Mouse (Mus musculus) embryonic facial prominence, embryonic 13.5 days (tissue): ENCODE data around the gene Hectd4. TPM values are rescaled to one million over a fixed set of nuclear protein-coding genes. Genes with fewer than 3 reads are reported as not detected.
"Not testable (repeated sequence)": the region's sequence is repeated elsewhere in the genome, so short reads cannot be mapped to it uniquely, and the experiment has no call there.

Source experiments
- ATAC-seq: fragments of 200-750 bp; cut with Nextera tagmentation; 2 replicates; pipeline ENCODE4 v1.8.0; 2017; ENCODE audit warnings: low read depth; ENCODE audit not compliant: insufficient number of reproducible peaks, insufficient read depth, low FRiP score, low TSS enrichment
- H3K27ac ChIP-seq: fragments of 300-500 bp; sonication (generic); 2 replicates; pipeline ENCODE4 v1.5.1; 2015; ENCODE audit warnings: moderate library complexity, mild to moderate bottlenecking, inconsistent platforms
- H3K27me3 ChIP-seq: fragments of 300-500 bp; sonication (generic); 2 replicates; pipeline ENCODE4 v1.6.1; 2015; ENCODE audit warnings: mild to moderate bottlenecking, inconsistent platforms
- H3K36me3 ChIP-seq: fragments of 300-500 bp; sonication (generic); 2 replicates; pipeline ENCODE4 v1.6.1; 2015; ENCODE audit warnings: mild to moderate bottlenecking, inconsistent platforms
- H3K4me1 ChIP-seq: fragments of 300-500 bp; sonication (generic); 2 replicates; pipeline ENCODE4 v1.6.1; 2015; ENCODE audit warnings: inconsistent platforms
- H3K4me2 ChIP-seq: fragments of 300-500 bp; sonication (generic); 2 replicates; pipeline ENCODE4 v1.6.1; 2015; ENCODE audit warnings: moderate library complexity, mild to moderate bottlenecking, inconsistent platforms
- H3K4me3 ChIP-seq: fragments of 300-500 bp; sonication (generic); 2 replicates; pipeline ENCODE4 v1.5.1; 2015; ENCODE audit warnings: mild to moderate bottlenecking, inconsistent platforms
- H3K9ac ChIP-seq: fragments of 300-500 bp; sonication (generic); 2 replicates; pipeline ENCODE4 v1.6.1; 2015; ENCODE audit warnings: mild to moderate bottlenecking, inconsistent platforms
- H3K9me3 ChIP-seq: fragments of 300-500 bp; sonication (generic); 2 replicates; pipeline ENCODE4 v1.6.1; 2016; ENCODE audit warnings: inconsistent platforms
- WGBS: fragments of 180-500 bp; shearing (Covaris S2); methylation state at CpG from one replicate; pipeline ENCODE4 v1.1.7; 2015; ENCODE audit warnings: mixed read lengths; 5-methylcytosine and 5-hydroxymethylcytosine counted together
- polyA plus RNA-seq: library from polyadenylated mRNA; unstranded; fragments of >200 nt; fragmentation: Nextera tagmentation; extraction: Ambion mirVana; gene quantifications from 2 replicates; pipeline ENCODE4 v1.2.1, GENCODE M21; 2015

The Hectd4 gene
- polyA plus RNA-seq, 1 experiment from 2014 or later, result 4.7 TPM

DNA sequence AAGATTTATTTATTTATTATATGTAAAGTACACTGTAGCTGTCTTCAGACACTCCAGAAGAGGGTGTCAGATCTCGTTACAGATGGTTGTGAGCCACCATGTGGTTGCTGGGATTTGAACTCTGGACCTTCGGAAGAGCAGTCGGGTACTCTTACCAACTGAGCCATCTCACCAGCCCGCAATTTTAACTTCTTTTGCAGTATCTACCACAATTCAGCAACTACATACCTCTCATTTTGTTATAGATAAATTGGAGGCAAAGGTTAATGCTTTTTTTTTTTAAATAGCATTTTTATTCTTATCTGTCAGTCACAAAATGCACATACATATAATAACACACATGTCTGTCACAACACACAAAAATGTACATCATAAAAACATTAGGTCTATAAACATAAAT, 4.0 kb downstream of the Hectd4 start:
- H3K27ac ChIP-seq, H3K9me3 ChIP-seq, H3K36me3 ChIP-seq, H3K4me2 ChIP-seq, H3K9ac ChIP-seq, H3K27me3 ChIP-seq, H3K4me3 ChIP-seq, ATAC-seq: not testable (repeated sequence)
- 90% methylated on average over 4 of the region's 4 CpGs for WGBS
- peaks cover 15% of the 10 kb centered on the region for H3K4me1 ChIP-seq

- Histone ChIP-seq H3K4me1 (peaks cover 11% of the 10 kb centered on the region), H3K27ac (no peak overlapping the region), H3K27me3 (no peaks in the 10 kb centered on the region), H3K4me3 (no peak overlapping the region), H3K9ac (no peak overlapping the region), H3K36me3 (no peaks in the 10 kb centered on the region), H3K9me3 (no peaks in the 10 kb centered on the region), H3K4me2 (no peak overlapping the region)
- ATAC-seq, result no peak
- 81% methylated on average over 3 of the region's 3 CpGs for WGBS
Observed at GRCm38 (mm10) chr5:121224856-121225255, 4.8 kb downstream of the Hectd4 start.

DNA sequence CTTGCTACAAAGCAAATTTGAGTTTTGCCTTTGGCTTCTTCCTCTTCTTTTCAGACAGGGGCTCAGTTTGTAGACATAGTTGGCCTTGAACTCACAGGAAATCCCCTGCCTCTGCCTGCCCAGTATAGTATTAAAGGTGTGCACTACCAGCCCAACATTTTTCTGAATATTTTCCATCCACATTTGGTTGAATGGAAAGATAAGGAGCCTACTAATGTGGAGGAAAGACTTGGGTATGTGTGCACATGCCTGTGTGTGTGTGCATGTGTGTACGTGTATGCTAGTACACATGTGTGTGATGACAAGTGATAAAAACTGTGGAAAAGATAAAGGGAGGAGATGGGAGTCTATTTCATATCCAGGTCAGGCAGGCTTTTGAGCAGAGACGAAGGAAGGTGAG, 5.8 kb downstream of the Hectd4 start:
- no peaks in the 10 kb centered on the region for H3K27me3 ChIP-seq
- WGBS, result 88% methylated on average over 2 of the region's 2 CpGs
- no peak overlapping the region for H3K9ac ChIP-seq
- no peaks in the 10 kb centered on the region for H3K36me3 ChIP-seq
- peaks cover 11% of the 10 kb centered on the region for H3K4me1 ChIP-seq
- no peaks in the 10 kb centered on the region for H3K9me3 ChIP-seq
- no peak overlapping the region for H3K27ac ChIP-seq
- no peak overlapping the region for H3K4me2 ChIP-seq
- ATAC-seq, result no peak
- H3K4me3 ChIP-seq, result no peak overlapping the region

- no peaks in the 10 kb centered on the region for H3K9me3 ChIP-seq
- ATAC-seq, result no peak
- no peak overlapping the region for H3K9ac ChIP-seq
- 77% methylated on average over 3 of the region's 3 CpGs for WGBS
- peaks cover 6% of the 10 kb centered on the region for H3K4me1 ChIP-seq
- H3K27ac ChIP-seq, result no peak overlapping the region
- H3K36me3 ChIP-seq, result no peaks in the 10 kb centered on the region
- H3K4me3 ChIP-seq, result no peak overlapping the region
- no peak overlapping the region for H3K4me2 ChIP-seq
- no peaks in the 10 kb centered on the region for H3K27me3 ChIP-seq
Observed at GRCm38 (mm10) chr5:121226406-121226805, 6.4 kb downstream of the Hectd4 start.

GRCm38 (mm10) chr5:121226845-121227244, 6.8 kb downstream of the Hectd4 start:
- ATAC-seq, result no peak
- Histone ChIP-seq H3K4me1 (peaks cover 2% of the 10 kb centered on the region; the same call in 1 of the 2 replicates), H3K4me3 (no peak overlapping the region), H3K27ac (no peak overlapping the region), H3K27me3 (no peaks in the 10 kb centered on the region), H3K4me2 (no peak overlapping the region), H3K9me3 (no peaks in the 10 kb centered on the region), H3K36me3 (no peaks in the 10 kb centered on the region), H3K9ac (no peak overlapping the region)
- whole genome bisulfite sequencing, result 77% methylated on average over 4 of the region's 4 CpGs

DNA sequence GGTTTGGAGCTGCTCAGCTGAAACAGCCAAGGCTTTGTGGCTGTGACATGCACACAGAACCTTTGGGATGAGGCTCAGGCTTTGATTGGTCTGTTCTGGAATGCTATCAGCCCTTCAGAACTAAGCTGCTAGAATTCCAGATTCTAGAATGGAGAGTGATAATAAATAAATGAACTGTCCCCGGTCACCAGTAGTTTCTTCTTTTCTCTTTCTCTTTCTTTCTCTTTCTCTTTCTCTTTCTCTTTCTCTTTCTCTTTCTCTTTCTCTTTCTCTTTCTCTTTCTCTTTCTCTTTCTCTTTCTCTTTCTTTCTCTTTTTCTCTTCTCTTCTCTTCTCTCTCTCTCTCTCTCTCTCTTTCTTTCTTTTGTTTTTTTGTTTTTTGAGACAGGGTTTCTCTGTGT, 7.3 kb downstream of the Hectd4 start:
- not testable (repeated sequence) for ATAC-seq
- 92% methylated on average over 1 of the region's 1 CpGs for WGBS

DNA sequence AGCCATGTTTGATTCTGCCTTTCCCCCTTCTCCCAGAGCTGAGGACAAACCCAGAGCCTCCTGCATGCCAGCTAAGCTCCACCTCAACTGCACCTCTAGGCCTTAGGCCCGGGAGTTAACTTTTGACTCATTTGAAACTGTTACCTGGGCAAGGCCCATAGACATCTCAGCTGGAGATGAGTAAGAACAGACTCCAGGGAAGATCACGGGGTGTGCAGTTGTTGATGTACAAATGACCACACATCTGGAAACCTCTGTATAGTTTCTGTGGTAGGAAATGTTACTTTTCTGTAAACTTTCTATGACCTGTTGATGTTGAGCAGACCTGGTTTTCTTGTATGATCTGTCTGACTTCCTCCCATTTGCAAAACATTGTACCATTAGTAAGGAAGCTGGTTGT, 9.2 kb downstream of the Hectd4 start:
- H3K9me3 ChIP-seq, result no peaks in the 10 kb centered on the region
- H3K4me2 ChIP-seq, result no peak overlapping the region
- no peaks in the 10 kb centered on the region for H3K36me3 ChIP-seq
- ATAC-seq, result no peak
- H3K4me1 ChIP-seq, result no peaks in the 10 kb centered on the region
- H3K9ac ChIP-seq, result no peak overlapping the region
- WGBS, result 94% methylated on average over 2 of the region's 2 CpGs
- no peak overlapping the region for H3K27ac ChIP-seq
- no peaks in the 10 kb centered on the region for H3K27me3 ChIP-seq
- no peak overlapping the region for H3K4me3 ChIP-seq

More for the DNA sequence above, 7.3 kb downstream of the Hectd4 start:
- not testable (repeated sequence) for H3K4me2 ChIP-seq, H3K36me3 ChIP-seq, H3K9ac ChIP-seq, H3K4me3 ChIP-seq, H3K9me3 ChIP-seq, H3K27me3 ChIP-seq, H3K27ac ChIP-seq, H3K4me1 ChIP-seq

GRCm38 (mm10) chr5:121230811-121231210, 10.8 kb downstream of the Hectd4 start:
- Histone ChIP-seq H3K4me1 (no peaks in the 10 kb centered on the region), H3K4me3 (no peak overlapping the region), H3K27ac (no peak overlapping the region), H3K4me2 (no peak overlapping the region), H3K36me3 (no peaks in the 10 kb centered on the region), H3K27me3 (no peaks in the 10 kb centered on the region), H3K9me3 (no peaks in the 10 kb centered on the region), H3K9ac (no peak overlapping the region)
- no peak for ATAC-seq
- 92% methylated on average over 9 of the region's 9 CpGs for WGBS

GRCm38 (mm10) chr5:121232789-121233188, 12.8 kb downstream of the Hectd4 start:
- ATAC-seq, result no peak
- Histone ChIP-seq H3K9me3 (no peaks in the 10 kb centered on the region), H3K9ac (no peak overlapping the region), H3K36me3 (no peaks in the 10 kb centered on the region), H3K27ac (no peak overlapping the region), H3K27me3 (no peaks in the 10 kb centered on the region), H3K4me1 (no peaks in the 10 kb centered on the region), H3K4me3 (no peak overlapping the region), H3K4me2 (no peak overlapping the region)
- WGBS, result 92% methylated on average over 1 of the region's 1 CpGs

DNA sequence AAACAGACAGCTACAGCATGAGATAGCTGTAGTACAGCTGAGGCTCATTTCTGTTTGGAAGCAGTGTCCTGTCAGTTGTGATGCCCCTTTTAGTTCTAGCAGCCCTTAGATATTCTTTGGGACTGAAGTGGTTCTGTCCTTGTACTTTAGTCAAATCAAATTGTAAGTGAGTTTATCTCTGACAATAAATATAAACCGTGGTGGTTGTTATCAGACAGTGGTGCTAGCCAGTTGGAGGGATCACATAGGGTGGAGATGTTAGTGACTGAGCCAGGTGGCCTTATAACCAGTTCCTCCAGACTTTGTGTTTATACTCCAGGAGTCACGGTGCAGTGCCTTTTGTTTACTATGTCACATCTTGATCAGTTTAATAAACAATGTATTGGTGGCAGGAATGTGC, 13.7 kb downstream of the Hectd4 start:
- Histone ChIP-seq H3K4me3 (no peak overlapping the region), H3K9me3 (no peaks in the 10 kb centered on the region), H3K4me2 (no peak overlapping the region), H3K27ac (no peak overlapping the region), H3K27me3 (no peaks in the 10 kb centered on the region), H3K9ac (no peak overlapping the region), H3K4me1 (no peaks in the 10 kb centered on the region), H3K36me3 (no peaks in the 10 kb centered on the region)
- no peak for ATAC-seq
- WGBS, result 86% methylated on average over 2 of the region's 2 CpGs

- no peak overlapping the region for H3K27ac ChIP-seq
- no peaks in the 10 kb centered on the region for H3K36me3 ChIP-seq
- H3K4me1 ChIP-seq, result no peaks in the 10 kb centered on the region
- ATAC-seq, result no peak
- 80% methylated on average over 5 of the region's 5 CpGs for WGBS
- H3K9ac ChIP-seq, result no peak overlapping the region
- no peaks in the 10 kb centered on the region for H3K27me3 ChIP-seq
- no peak overlapping the region for H3K4me2 ChIP-seq
- H3K9me3 ChIP-seq, result no peaks in the 10 kb centered on the region
- no peak overlapping the region for H3K4me3 ChIP-seq
Observed at GRCm38 (mm10) chr5:121236171-121236570, 16.2 kb downstream of the Hectd4 start.

DNA sequence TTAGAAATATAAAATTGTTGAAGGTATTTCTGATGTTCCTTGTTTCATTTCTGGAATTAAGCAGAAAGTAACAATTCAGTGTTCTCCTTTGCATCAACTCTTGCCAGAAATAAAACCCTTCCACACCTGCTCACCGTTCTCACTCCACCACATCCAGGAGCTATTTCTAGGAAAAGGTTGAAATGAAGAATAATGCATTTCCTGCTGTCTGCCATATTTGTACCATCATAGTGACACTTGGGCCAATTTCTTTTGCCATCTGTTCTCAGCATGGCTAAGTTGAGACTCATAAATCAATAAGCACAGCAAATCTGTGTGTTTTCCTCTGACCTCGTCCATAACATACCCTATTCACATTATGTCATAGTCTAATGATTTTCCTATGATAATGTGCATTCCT, 18.2 kb downstream of the Hectd4 start:
- whole genome bisulfite sequencing, result 86% methylated on average over 2 of the region's 2 CpGs
- Histone ChIP-seq H3K4me2 (no peak overlapping the region), H3K27ac (no peak overlapping the region), H3K36me3 (no peaks in the 10 kb centered on the region), H3K9me3 (no peaks in the 10 kb centered on the region), H3K9ac (no peak overlapping the region), H3K27me3 (no peaks in the 10 kb centered on the region), H3K4me3 (no peak overlapping the region), H3K4me1 (no peaks in the 10 kb centered on the region)
- ATAC-seq, result no peak

DNA sequence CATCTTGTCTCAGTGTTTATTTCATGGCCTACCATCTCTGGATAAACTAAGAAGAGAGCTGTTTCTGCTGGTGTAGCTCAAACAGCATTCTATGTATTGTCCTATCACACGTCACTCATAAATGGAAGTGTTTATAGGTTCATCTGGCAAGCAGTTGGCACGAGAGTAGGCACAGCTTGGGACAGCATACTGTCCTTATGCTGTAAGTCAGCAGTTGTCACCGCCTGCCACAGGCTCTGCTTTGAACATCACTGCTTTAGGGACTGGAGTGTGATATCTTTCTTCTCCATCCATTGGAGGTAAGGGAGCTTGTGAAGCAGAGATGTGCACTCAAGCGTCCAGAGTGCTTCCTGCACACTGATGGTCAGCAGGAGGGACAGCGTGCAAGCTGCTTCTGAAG, 19.8 kb downstream of the Hectd4 start:
- H3K9me3 ChIP-seq, result no peaks in the 10 kb centered on the region
- WGBS, result 84% methylated on average over 5 of the region's 5 CpGs
- H3K9ac ChIP-seq, result no peak overlapping the region
- no peak overlapping the region for H3K4me3 ChIP-seq
- H3K36me3 ChIP-seq, result no peaks in the 10 kb centered on the region
- no peak for ATAC-seq
- no peak overlapping the region for H3K27ac ChIP-seq
- H3K27me3 ChIP-seq, result no peaks in the 10 kb centered on the region
- no peak overlapping the region for H3K4me2 ChIP-seq
- no peaks in the 10 kb centered on the region for H3K4me1 ChIP-seq
